Mouse (Mus musculus): ENCODE results near the gene Morn5.

The Morn5 gene

DNA sequence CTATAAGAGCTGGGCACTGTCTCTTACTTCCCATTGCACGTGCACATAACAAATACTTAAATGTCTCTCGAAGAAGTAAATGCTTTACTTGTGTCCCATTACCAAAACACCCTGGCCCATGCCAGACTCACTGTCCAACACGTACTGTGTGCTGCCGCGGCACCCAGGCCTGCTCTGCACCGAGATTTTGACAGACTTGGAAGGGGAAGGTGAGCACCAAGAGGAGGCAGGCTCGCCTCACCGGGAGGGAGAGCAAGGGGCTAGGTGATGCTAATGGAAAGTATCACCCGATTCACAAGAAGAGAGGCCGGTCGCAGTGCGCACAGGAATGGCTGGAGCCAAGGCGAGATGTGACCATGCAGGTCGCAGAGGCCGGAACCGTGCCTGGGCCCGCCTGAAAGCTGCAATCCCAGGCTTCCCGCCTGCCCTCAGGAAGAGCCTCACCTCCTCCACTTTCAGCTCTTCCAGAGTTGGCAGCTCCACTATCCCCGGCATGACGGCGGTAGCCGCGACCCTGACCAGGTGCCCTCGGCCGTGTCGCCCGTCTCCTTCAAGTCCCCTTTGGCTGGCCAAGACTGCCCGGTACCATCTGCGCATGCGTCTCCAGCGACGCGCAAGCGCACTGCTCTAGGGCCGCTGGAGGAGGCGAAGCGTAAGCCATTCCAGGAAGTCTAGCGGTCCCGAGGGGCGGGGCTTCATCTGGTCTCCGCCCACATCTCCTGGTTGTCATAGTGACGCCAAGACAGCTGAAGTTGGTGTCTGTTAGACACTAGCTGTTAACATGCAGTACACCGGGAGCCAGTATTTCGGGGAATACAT is at the start of gene Morn5, which contains the start of gene Ndufa8:
Morn5 (plus strand) TSS at position 711 of the 819 bp plus-strand sequence.
Ndufa8 (minus strand) TSS at position 659 of the 819 bp plus-strand sequence.
- peak; percentile 96 for DNase-seq (ENCODE audit: low read depth, low spot score)

DNA sequence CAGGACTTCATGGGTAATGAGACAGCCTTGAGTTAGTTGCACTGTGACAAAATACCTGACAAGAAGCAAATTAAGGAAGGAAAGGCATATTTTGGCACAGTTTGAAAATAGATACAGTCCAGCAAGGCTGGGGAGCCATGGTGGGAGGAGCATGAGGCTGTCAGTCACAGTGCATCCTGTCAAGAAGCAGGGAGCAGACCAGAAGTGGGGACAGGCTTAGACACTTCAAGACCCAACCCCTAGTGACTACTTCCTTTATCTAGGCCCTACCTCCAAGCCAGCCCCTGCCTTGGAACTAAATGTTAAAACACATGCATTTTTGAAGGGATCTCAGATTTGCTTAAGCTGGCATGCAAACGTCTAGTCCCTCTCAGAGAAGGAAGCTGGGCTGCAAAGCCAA is 48.9 kb upstream of the Morn5 start:
- no peak for DNase-seq (ENCODE audit: low read depth, low spot score)

DNA sequence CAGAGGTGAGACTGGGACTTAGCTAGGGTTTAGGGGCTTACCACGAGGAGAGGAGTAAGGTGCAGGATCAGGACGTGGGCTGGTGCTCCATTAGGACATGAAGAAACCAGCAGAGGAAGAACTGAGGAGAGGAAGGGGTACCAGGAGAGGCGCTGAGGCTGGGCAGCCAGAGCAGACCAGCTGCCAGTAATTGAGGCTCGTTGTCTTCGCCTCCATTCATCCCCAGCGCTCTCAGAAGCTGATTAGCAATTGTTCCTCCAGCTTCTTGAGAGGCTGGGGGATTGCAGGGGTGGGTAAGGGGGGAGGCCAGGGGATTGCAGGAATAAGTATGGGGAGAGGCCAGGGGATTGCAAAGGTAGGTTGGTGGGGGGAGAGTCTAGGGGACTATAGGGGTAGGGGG is 47.1 kb upstream of the Morn5 start:
- DNase-seq (ENCODE audit: low read depth, low spot score): no peak

DNA sequence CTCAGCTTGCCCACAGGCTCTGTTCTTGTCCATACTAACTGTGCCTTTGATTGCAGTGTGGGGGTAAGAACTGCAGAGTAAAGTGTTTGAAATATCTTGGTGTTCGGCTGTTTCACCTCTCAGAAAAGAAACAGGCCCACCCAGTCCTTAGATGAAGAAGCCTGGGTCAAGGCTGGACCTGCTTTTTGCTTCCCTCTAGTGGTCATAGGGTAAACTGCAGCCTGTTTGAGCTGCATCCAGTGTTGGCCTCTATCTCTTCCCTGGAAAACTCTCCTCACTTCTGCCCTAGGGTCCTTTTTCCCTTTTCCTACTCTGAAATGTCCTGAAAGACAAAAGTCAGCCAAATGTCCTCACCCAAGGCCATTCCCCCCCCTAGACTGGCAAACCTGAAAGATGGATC is 41.2 kb upstream of the Morn5 start:
- peak; percentile 37 for DNase-seq (ENCODE audit: low read depth, low spot score)

DNA sequence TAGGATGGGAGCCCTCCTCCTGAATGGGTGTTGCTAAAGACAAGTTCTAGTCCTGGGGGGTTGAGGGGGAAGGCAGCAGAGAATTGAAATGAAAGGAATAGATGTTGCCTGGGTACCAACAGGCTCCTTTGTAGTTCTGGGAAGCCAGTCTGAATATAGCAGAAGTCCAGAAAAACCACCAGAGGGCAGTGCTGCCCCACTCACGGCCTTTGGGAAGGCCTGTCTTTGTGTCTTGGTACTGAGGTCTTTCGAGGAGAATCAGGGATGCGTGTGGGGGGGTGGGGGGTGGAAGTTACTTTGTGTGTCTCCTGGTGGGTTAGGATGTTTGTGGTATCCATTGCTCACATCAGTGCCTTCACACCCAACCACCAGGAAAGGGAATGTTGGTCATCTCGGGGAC is 39.9 kb upstream of the Morn5 start:
- peak; percentile 20 for DNase-seq (ENCODE audit: low read depth, low spot score)

DNA sequence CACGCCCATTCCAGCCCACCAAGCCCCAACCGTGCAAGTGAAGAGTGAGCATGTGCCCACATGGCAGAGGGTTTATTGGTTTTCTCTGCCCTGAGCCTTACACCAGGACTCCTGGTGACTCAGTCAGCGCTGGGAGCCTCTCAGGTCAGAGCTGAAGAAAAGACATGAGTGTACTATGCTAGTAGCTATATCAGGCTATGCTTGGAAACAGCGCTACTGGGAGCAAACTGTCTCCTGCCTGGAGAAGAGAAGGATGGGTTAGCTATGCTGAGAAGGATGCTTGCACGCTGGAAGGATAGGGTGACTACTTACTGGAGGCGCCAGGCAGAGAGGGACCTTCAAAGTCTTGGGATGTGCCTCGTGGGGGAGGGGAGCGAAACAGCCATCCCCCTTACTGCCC is 38.7 kb upstream of the Morn5 start:
- no peak for DNase-seq (ENCODE audit: low read depth, low spot score)

DNA sequence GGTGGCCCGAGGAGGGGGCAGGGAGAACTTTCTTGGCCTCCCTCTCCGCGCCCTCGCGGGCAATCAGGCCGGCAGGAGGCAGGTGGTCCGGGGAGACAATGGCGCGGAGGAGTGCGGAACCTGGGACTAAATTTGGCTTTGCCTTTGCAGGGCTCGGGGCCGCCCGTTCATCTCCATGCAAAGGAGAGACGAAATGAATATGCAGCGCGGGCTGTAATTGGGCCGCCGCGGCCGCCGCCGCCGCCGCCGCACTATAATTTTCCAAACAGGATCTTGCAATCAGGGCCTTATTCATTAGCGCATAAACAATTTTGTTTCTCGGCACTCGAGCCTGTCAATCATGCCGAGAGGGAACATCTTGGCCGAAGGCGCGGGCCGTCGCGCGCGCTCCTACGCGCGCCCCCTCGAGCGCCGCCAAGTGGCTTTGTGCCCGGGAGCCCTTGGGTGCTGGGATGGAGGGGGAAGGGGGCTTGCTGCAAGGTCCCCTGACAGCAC is 37.9 kb upstream of the Morn5 start:
- DNase-seq (ENCODE audit: low read depth, low spot score): no peak

DNA sequence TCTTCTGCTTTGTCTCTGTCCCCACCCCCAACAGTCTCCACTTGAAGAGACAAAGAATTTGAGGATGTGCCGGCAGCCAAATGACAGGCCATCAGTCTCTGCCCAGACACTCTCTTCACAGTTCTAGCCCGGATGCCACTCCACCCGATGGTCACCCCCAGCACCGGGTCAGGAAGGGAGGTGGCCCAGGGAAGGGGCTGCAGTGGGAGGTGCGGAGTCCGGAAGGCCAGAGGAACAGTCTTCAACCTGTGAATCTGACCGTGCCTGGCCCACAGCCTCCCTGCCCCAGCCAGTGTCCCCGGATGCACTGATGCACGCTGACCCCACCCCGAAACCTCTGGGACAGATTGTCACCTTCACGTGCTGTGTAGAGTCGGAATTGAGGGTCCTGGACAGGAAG is 36.2 kb upstream of the Morn5 start:
- DNase-seq (ENCODE audit: low read depth, low spot score): no peak

DNA sequence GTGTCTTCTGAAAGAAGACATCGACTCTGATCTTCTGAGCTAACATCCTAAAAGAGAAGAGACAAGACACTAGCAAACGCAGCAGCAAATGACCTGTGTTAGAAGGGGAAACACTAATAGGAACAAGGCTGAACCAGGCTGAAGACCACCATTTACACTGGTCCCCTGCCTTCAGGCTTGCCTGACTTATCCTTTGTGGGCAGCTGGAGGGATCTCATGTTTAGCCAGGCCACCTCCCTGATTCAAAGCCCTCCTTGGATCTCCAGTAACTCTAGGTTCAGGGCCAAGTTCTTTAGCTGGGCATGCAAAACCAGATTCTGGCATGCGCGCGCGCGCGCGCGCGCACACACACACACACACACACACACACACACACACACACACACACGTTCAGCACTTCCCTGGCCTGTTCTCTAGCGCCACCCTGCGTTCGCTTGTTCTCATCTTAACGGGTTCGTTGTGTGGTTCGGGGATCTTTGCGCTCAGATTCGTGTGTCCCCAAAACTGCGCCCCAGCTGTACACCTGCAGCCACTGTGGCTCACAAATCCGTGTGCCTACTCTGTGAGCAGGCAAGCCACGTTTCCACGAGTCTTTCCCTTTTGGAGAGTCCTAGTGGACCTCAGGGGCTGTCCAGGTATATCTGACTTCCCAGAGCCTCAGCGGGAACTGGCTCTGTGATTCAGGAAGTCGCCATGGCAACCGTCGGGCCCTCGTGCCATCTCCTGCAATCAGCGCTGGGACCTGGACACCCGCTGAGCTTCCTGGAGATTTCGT is 27.7 kb upstream of the Morn5 start:
- no peak for DNase-seq (ENCODE audit: low read depth, low spot score)

DNA sequence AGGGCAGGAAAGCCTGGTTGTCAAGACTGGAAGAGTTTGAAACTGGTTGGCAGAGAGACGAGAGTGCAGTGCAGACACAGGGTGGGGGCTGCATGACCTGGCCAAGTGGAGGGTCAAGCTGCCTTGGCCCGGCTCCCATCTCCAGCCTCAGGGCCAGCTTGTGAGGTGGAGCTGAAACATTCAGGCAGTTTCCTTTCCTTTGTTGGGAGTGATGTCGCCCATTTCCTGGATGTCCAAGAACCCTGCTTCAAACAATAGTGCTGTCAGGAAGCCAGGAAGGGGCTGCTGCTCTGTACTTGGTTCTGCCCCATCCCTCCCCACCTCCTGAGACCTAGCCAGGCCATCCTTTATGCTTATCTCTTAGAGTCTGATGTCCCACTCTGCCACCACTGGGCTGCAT is 26.0 kb upstream of the Morn5 start:
- no peak for DNase-seq (ENCODE audit: low read depth, low spot score)

DNA sequence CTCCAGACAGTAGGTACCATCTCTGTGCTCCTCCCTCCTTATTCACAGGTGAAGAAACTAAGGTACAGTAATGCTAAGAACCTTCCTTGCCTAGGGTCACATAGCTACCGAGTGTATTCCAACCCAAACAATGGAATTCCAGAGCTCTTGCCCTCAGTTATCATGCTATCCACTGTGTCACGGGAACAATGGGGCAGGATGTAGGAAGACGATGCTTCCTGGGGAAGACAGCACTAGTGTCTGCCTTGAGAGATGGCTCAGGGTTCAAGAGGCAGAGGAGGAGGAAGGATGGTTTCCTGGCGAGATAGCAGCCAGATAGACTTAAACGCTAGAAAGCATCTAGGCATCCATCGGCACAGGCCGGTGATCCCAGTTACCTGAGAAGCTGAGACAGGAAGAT is 16.4 kb upstream of the Morn5 start:
- no peak for DNase-seq (ENCODE audit: low read depth, low spot score)

DNA sequence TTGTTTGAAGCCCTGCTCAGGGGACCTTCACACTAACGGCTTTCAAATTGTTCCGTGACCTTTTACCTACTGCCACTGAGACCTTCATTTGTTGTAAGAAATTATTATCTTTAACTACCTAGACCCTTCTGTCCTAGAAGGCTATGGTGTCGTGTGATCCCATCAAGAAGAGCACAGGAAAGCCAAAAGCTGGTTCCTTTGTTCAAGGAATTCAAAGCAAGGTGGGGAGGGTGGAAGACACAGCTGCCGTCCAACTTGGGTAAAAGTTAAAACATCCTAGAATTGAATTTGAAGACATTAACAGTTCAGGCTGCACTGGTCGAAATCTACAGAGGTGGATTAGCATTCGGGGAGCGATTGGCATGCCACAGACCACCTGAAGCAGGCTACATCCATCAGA is 15.3 kb upstream of the Morn5 start:
- no peak for DNase-seq (ENCODE audit: low read depth, low spot score)

DNA sequence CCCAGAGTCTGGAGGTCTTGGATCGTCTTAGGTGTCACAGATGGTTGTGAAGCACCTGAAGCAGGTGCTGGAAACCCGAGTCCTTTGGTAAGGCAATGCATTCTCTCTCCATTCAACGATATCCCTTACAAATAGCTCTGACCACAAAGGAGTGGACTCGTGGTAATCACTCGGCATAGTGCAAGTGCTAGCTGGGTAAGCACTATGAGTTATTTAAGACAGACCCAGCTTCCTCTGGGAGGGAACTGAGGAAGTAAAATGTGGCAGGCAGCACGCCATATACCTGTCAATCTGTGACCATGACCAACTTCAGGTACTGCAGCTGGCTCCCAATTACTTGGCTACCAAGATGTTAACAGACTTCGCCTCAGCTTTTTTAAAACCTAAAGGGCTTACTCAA is 14.4 kb upstream of the Morn5 start:
- no peak for DNase-seq (ENCODE audit: low read depth, low spot score)

DNA sequence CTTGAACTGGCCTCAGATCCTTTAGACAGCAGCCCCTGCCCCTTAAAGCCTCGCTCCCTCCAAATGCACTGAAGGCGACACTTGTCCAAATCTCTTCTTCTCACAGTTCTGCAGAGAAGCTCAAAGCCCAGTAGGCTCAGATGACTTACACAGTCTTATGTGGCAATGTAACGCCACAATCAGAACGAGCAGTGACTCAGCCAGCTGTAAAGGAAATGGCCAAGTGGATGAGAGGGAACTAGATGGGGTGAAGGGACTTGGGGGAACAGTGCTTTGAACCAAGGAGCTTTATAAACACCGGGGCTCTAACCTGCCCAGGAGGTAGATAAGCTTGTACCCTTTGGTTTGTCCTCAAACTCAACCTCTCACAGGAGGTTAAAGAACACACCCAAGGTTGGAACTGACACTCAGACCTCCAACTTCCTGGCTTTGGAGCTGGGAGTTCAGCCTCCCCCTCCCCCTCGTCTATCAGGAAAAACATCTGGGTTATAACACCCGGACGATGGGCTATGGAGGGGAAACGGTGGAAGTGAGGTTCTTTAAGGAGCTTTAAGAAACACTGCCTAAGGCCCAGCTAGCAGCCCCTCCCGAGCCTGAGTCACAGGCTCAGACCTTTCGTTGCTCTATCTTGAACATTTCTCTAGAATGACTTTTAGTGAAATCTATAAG is 13.7 kb upstream of the Morn5 start:
- no peak for DNase-seq (ENCODE audit: low read depth, low spot score)

DNA sequence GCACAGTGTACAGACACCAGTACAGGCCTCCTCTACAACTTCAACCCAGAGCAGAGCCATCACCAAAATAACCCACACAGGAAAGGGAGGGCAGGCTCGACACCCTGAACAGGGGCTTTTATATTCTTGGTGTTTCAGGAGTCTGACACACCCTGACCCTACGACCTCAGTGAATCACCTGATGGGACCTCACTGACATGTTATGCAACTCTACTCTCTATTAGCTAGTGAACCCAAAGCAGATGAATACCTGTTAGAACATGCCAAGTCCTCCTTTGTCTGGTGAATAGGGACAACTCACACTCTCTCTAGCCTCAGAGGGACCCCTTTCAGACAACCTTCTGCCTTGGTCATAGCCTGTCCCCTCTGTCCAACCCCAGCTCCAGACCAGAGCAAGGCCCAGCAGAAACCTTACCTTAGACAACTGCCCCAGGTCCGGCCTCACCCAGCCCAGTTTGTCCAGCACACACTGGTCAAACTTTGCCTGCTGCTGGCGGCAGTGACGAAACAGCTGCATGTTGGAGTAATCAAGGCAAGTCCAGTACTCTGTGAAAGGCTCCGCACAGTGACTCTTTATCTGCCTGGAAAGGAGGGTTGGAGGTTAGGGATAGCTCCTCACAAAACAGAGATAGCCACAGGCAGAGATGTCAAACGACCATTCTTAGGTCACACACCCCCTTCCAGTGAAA is 9.8 kb upstream of the Morn5 start:
- no peak for DNase-seq (ENCODE audit: low read depth, low spot score)

DNA sequence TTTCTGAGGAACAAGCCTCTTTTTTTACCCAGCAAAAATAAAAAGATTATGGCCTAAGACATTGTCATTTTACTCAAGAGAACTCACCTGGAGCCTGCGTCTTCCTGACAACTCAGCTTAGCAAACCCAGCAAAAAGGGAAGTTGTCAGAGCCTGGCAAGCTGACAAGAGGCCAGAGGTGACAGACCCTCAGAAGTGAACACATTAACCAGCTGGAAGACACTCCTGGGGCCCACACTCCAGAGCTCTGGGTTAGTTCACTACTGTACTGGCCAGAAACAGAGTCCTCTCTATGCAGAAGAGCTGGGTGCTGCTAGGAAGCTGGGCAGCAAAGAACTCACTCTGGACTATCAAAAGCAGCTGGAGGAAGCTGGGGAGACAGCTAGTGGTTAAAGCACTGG is 8.4 kb upstream of the Morn5 start:
- no peak for DNase-seq (ENCODE audit: low read depth, low spot score)

DNA sequence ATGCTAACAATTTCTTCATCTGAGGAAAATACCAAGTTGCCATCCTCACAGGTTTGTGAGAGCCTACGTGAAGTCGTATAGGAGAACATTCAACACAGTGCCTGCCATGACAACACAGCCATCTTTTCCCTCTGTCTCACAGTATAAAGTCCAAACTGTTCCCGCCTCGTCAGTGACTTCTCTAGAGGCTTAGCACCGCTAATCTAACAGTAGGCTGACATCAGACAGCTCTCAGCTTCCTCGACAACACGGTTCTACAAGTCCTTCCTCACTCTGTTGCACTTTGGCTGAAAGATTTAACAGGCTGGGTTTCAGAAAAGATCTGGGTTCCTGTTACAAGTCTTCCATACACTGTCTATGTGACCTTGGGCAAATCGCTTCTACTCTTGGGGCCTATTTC is 1.1 kb upstream of the Morn5 start:
- DNase-seq (ENCODE audit: low read depth, low spot score): peak; percentile 2

DNA sequence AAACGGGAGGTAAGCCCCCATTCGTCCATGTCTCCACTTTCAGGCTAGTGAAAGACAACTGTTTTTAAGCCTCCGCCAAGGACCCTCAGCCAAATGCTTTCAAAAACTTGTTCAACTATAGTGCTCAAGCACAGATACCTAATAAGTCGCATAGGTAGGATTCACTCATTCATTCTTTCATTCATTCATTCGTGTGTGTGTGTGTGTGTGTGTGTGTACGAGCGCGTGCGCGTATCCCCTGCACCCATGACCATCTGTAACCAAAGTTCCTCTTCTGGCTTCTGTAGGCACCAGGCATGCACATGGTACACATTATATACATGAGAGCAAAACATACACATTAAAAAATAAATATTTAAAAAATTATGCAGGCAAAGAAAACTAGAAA is 303 bp downstream of the Morn5 start:
- DNase-seq (ENCODE audit: low read depth, low spot score): no peak

DNA sequence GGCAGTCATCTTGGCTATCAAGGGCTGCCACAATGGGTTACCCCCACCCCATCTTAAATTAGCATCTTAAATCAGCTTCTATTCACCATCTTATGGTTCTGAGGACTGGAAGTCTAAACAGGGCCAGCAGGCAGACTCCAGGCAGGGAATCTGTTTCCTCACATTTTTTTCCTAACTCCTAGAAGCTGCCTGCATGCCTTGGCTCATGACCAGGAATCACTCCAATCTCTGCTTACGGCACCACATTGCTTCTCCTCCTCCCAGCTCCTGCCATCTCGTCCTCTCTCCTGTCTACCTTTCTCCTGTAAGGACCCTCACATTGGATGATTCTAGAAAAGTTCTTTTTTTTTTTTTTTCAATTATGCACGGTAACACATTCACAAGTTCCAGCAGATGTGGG is 4.0 kb downstream of the Morn5 start:
- DNase-seq (ENCODE audit: low read depth, low spot score): no peak

DNA sequence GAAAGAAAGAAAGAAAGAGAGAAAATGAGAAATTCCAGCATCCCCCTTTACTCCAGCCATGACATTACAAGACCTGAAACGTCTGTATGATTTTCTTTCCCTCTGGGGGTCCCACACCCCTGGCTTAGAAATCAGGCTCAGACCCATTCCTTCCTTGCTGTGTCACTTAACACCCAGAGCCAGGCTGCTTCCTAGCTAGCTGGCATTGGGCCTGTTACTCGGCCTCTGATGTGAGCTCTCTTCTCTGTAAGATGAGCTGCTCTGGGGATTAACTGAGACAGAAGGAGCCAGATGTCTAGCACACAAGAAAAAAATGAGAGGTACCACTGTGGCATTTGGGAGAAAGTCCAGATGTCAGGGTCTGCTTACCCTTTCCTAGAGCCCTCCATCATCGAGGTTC is 7.0 kb downstream of the Morn5 start:
- no peak for DNase-seq (ENCODE audit: low read depth, low spot score)

DNA sequence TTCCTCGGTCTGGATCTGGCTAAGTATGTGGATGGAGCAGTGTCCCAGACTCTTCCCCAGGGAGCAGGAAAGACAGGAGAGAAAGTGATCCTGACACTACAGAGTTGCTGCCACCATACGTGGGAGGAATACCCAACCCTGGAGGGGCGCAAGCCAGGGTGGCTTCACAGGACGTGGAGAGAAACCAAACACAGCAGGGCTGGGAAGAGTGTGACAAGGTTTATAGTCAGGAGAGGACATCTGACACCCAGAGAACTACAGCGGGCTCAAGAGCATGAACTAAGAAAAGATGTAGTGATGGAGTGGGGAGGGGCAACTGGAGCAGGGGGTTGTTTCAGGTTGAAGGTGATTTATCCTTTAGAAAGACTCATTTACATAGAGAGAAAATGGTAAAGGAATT is 12.2 kb downstream of the Morn5 start:
- no peak for DNase-seq (ENCODE audit: low read depth, low spot score)

DNA sequence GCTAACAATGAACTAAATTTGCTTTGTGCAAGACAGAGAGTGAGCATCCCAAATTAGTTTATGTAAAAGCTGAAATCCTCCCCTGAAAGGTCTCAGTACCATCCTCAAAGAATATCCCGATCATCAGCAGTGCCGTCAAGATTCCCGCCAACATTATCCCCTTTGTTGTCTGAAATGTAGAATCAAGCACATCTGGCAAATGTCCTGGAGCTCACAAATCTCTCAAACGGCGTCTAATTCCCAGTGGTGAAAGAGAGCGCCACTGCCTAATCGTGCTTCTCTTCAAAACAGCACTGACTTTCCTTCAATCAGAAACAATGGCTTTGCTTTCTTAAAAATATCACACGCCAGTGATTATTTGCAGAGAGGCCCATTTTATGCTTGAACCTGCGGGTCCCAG is 17.9 kb downstream of the Morn5 start:
- no peak for DNase-seq (ENCODE audit: low read depth, low spot score)
